Mouse (Mus musculus) left cerebral cortex, postnatal 4 days (tissue): ENCODE data around the gene Tmie. TPM values are rescaled to one million over a fixed set of nuclear protein-coding genes. Genes with fewer than 3 reads are reported as not detected.
A peak's percentile ranks its signal among the peaks of the same experiment; 100 is the strongest.

Experiments
- DNase-seq: peaks from one replicate; pipeline ENCODE4 v3.0.0-alpha.2; 2022
- intact Hi-C: fragments of 180-260 bp; cut with DNase I; formaldehyde crosslinking; loops from one replicate; pipeline ENCODE4 v1.15.1; 2025
- total RNA-seq, 2 experiments: library from RNA; stranded (reverse); gene quantifications; 2 replicates each; pipeline ENCODE4 v1.2.3; 2021

Tmie gene
- total RNA-seq, 2 experiments from 2014 or later, result 2.8 to 3.4 TPM

GRCm38 (mm10) chr9:110890026-110890783, 10.3 kb upstream of the Tmie start:
- intact Hi-C loops, result no loop called here
- DNase-seq, result no peak

GRCm38 (mm10) chr9:110888935-110889334, 9.0 kb upstream of the Tmie start:
- no peak for DNase-seq
- intact Hi-C loops, result no loop called here

GRCm38 (mm10) chr9:110887388-110888303, 7.7 kb upstream of the Tmie start:
- intact Hi-C loops, result no loop called here
- no peak for DNase-seq

GRCm38 (mm10) chr9:110881953-110882352, 2.0 kb upstream of the Tmie start:
- intact Hi-C loops, result no loop called here
- no peak for DNase-seq

GRCm38 (mm10) chr9:110880772-110881171, 859 bp upstream of the Tmie start:
- intact Hi-C loops, result no loop called here
- no peak for DNase-seq

- DNase-seq, result peak; percentile 82
- intact Hi-C loops, result no loop called here
Observed at GRCm38 (mm10) chr9:110879191-110879920, 557 bp downstream of the Tmie start, which contains the start of gene Als2cl. Als2cl (plus strand) TSS chr9:110879870.

- peak; percentile 92 for DNase-seq
- intact Hi-C loops, result no loop called here
Observed at GRCm38 (mm10) chr9:110877888-110878287, 2.0 kb downstream of the Tmie start.

GRCm38 (mm10) chr9:110877353-110877752, 2.6 kb downstream of the Tmie start:
- DNase-seq, result no peak
- intact Hi-C loops, result no loop called here

GRCm38 (mm10) chr9:110875288-110875695, 4.6 kb downstream of the Tmie start:
- intact Hi-C loops, result no loop called here
- DNase-seq, result no peak

GRCm38 (mm10) chr9:110874660-110875191, 5.2 kb downstream of the Tmie start:
- intact Hi-C loops, result no loop called here
- no peak for DNase-seq

- intact Hi-C loops, result no loop called here
- DNase-seq, result peak; percentile 91
Observed at GRCm38 (mm10) chr9:110873681-110874659, 5.9 kb downstream of the Tmie start.

GRCm38 (mm10) chr9:110871030-110871429, 8.9 kb downstream of the Tmie start:
- intact Hi-C loops, result no loop called here
- DNase-seq, result peak; percentile 55

GRCm38 (mm10) chr9:110858967-110859596, 20.8 kb downstream of the Tmie start:
- no peak for DNase-seq
- intact Hi-C loops, result no loop called here

GRCm38 (mm10) chr9:110858523-110858922, 21.4 kb downstream of the Tmie start:
- no peak for DNase-seq
- intact Hi-C loops, result no loop called here

GRCm38 (mm10) chr9:110857781-110858472, 22.0 kb downstream of the Tmie start, which contains the start of gene Prss50:
Prss50 (plus strand) TSS chr9:110857967.
- DNase-seq, result no peak
- intact Hi-C loops, result no loop called here

- intact Hi-C loops, result no loop called here
- no peak for DNase-seq
Observed at GRCm38 (mm10) chr9:110856920-110857319, 23.0 kb downstream of the Tmie start.

- intact Hi-C loops, result no loop called here
- no peak for DNase-seq
Observed at GRCm38 (mm10) chr9:110855903-110856302, 24.0 kb downstream of the Tmie start.

- intact Hi-C loops, result no loop called here
- DNase-seq, result no peak
Observed at GRCm38 (mm10) chr9:110849162-110849561, 30.8 kb downstream of the Tmie start.
